Mouse (Mus musculus) cerebellum, adult 18-20 months (tissue): ENCODE measurements around the gene Elavl2.

Experiments used
- DNase-seq, 2 experiments: peaks; one replicate each; pipeline ENCODE4 v3.0.0; 2021

The Elavl2 gene

DNA sequence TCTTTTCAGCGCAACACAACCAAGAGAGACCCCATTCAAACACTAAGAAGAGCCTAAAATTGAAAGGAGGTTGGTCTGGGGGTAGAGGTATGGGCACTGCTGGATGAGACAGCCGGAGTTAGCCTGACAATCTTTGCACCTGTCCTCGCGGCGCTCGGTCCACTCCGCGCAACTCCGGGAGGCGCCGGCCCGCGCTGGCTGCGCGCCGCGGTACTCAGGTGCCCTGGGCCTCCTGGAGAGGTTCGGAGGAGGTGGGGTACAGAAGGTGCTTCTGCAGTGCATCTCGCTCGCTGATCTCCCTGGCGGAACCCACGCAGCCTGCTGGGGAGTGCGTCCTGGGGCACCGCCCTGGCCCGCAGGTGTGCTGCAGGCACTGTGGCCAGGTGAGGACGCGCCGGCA lies at the start of gene Elavl2:
Gene Elavl2, minus strand, starts transcription at position 363 of the 400 bp plus-strand sequence.
- no peak for DNase-seq

DNA sequence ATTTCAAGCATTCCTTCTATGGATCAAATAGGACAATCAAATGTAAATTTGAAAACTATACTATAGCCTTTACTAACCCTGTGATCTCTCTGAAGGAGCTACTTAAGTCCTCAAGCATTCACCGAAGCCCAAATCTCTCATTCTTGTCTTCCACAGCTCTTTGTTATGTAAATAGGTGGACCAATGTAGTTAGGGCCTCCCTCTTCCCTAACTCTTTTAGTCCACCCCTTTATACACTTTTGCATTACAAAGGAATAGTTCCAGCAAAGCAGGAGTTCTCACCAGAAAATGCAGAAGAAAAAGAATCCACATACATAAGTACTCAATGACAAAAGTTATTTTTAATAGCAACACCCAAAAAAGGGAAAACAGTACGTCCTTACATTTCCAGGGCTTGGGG lies 47.3 kb upstream of the Elavl2 start:
- no peak for DNase-seq

DNA sequence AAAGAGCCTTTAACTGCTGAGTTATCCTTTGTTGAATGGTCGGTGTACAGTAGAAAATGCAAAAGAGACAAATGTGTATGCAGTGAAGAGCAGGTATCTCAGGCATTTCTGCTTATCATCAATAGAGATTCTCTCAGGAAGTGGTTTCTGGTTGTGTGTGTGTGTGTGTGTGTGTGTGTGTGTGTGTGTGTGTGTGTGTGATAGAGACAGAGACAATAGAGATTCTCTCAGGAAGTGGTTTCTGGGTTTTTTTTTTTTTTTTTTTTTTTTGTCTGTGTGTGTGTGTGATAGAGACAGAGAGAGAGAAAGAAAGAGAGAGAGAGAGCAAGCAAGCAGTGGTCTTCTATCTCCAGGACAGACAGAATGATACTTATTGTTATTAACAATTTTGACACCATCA lies 15.0 kb upstream of the Elavl2 start:
- DNase-seq: no peak

DNA sequence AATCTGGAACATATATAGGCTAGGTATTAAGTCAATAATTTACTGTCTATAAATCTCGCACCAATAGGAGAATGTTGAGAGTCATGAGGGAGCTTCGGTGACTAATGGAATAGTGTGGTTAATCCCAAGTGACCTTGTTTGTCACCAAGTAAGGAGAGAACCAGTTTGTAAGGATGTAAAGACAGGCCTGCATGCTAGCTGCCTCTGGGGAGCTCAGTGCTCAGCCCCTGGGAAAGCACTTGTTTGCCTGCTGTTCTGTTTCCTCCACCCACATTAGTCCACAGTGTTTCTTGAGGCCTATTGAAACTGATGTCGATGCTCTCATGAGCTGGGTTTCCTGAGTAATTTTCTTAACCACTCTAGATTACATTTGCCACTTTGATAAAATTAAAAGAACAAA lies 4.5 kb upstream of the Elavl2 start:
- DNase-seq: no peak

DNA sequence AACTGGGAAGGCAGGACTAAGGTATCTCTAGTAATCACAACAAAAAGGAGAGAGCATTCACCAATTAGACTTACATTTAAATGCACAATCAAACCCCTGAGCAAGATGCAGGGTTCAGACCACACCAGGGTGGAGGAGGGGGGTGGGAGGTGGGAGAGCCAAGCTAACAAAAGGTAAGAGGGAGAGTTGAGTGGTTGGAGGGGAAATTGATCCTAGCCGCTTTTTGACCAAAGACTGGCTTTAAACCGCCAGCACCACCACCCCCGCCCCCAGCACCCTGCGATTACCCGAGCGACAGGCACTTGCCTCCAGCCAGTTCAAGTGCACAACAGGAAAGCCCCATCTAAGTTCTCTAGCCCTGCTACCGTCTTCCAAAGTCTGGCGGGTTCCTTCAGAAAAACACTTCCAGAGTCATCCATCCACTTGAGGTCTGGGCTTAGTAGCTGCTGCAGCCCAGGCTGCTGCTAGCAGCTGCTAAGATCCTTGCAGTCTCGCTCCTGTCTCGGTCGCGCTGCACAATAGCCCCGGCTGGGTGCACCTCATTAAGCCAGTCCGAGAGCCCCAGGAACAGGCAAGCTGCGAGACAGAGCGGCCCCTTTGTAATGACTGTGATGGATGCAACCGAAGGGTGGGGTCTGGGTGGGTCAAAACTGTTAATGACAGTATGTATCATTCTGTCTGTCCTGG lies 932 bp downstream of the Elavl2 start:
- no peak for DNase-seq

DNA sequence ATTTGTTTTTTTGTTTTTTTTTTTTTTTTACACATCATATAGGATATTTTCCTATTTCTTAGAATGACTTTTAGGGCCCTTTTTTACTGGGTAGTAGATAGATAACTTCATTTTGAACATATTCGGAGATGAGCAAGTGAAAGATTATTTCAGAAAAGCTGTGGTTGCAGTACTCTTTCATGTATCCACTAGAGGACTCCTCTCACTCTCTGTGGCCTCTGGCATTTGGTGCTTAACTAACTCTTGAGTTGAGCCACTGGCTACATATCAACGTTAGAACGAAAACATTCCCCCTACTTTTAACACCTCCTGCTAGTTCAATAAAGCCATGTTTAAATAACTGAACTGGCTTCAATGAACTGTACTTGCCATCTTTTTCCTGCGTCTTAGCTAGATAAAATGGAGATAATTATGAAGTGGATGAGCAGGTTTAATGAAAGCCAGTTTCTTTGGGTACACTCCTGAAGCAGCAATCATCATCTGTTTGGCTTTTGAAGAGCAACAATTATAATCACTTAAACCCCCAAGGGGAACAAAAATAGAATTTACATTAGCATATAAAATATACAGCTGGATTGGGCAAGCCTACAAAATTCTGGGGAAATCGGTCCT lies 8.5 kb downstream of the Elavl2 start:
- DNase-seq: no peak

DNA sequence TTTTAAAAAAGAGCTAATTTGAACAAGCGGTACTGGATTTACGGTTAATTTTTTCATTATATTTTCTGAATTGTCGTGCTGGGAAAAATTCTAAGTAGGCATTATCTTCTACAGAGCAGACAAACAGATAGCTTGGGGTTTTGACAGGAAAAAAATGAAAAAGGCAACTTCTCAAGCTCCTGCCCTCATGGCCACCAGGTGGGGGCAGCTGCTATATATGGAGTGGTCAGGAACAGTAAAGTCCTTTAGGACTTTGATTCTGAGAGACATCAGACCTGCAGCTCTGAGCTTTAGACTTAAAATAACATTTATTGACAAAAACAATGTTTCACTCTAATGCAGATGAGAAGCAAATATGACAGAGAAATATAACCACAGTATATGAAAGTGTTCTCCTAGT lies 12.9 kb downstream of the Elavl2 start:
- no peak for DNase-seq

DNA sequence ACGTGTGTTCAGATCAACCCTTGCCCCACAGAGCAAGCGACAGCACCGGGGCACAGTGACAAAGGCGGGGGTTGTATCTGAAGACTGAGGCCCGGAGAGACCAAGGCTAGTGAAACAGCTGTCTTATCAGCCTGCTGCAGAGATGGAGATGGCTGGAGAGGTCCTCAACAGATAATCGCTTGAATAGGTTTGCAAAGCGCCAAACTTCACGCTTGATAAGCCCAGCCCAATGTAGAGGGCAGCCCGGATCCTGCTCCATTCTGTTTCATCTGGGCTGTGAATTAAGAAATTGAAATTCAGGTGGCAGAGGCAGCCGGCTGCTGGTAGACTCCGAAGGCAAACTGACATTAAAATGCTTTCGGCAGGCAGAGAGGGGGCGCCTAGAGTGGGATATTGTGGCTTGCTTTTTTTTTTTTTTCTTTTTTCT lies 19.4 kb downstream of the Elavl2 start:
- no peak for DNase-seq

DNA sequence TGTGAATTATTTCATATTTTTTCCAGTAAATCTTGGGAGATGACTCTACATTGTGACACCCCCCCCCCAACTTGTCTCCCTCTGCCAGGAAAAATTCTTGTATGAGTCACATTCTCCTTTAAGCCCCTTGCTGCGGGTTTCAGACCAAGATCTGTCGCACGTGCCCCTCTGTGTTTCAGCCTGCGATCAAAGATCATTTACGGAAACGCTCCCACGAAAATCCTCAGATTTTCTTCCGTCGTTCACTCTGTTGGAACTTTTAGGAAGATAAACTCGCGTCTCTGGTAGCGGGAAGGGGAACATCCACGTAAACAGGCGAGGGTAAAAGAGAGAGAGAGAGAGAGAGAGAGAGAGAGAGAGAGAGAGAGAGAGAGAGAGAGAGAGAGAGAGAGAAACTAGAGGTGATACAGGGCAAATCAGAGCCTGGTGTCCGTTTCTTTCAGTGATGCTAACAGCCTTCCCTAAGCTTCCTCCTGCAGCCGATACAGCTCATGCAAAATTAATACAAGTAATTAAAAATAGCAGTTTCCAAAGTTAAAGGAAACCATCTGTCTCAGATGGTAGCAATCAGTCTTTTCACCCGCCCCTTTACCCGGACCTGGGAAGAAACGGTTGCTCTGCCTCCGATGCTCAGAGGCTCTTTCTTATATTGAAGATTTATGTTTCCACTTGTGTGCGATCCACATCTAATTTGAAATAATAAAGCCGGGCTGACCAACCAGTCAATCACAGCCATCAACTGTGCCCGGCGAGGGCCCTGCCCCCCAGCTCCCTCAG lies 20.1 kb downstream of the Elavl2 start:
- DNase-seq: no peak

DNA sequence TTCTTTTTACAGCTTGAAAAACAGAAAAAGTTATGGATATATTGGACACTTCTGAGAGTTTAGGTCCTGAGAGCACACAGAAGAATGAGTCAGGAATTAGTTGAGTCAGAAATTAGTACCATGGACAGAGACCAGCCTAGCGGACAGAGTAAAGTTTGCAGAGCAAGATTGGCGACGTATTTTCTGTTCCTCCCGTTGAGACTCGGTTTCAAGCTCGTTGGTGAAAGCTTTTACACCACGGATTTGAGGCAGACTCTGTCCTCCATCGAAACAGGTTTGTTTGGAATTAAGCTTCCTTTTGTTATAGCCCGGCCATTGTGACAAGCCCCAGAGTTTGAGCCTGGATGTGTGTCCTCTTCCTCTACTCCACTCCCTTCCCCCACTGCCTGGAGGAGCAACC lies 21.0 kb downstream of the Elavl2 start:
- DNase-seq: no peak

DNA sequence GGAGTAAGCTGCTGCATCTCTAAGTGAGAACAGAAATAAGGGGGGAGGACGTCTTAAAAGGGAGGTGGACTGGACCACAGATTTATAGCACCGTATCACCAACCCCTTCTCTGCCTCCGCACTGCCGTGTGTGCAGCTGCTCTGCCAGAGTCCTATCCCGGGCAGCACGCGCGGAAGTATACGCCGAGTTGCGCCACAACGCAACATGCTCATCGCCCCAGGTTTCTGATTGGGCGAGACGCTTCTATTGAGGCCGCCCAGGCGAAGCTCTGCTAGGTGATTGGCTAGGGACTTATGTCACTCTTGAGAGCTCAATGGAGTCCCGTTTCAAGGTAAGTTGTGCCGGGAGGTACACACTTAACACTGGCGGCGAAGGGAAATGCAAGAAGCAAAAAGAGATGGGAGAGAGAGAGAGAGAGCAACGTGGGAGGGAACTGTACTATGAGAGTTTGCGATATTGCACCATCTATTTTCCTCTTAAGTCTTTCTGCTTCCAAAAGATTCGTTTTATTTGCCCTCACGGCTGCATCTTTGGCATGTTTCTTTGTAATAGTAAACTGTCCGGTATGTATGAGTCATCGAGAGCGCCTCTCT lies 24.2 kb downstream of the Elavl2 start:
- DNase-seq: peak; percentile 93 to 97

DNA sequence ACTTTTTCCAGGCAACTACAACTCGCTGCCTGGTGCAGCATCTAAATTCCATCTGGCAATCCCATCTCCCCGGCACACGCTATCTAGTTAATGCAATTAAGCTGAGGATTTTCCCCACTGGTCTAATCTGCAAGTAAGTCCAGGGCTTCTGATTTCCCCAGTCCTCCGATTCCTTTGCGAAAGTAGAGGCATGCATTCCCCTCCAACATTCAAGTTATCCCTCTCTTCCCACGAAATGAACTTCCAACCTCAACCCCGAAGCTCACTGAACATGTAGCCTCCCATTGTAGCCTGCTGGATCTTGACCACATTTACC lies 25.3 kb downstream of the Elavl2 start:
- no peak for DNase-seq

DNA sequence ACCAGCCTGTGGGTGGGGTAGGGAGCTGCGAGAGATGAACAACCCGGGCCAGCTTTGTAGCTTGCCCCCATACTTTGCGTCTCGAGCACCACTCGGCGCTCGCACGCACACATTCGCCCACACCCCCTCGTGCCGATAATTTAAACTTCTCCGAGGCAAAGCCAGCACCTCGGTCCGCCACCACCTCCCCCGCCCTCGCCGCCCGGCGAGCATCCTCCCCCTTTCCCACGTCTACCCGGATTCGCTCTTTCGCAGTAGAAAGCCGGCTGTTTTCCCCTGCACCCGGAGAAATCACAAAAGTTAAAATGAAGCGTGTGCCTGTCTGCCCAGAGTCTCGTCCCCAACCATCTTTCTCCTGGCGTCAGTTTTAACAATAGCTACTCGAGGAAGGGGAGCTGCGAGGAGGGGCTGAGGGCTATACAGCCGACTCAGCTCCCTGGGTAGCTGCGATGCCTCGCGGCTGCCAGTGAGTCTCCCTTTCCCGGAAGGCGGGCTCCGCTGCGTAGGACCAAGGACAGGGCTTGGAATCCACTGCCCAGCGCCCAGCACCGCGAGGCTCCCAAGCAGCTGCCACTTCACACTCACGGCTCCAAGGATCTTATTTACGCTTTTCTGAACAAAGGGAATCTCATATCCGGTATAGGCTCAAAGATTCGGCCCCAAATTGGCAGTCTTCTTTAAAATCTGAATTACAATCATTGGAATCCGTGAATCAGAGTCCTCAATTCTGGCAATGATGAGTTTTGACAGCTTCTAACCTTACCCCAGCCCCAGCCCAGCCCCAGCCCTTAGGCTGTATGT lies 25.8 kb downstream of the Elavl2 start:
- peak; percentile 42 to 58 for DNase-seq

DNA sequence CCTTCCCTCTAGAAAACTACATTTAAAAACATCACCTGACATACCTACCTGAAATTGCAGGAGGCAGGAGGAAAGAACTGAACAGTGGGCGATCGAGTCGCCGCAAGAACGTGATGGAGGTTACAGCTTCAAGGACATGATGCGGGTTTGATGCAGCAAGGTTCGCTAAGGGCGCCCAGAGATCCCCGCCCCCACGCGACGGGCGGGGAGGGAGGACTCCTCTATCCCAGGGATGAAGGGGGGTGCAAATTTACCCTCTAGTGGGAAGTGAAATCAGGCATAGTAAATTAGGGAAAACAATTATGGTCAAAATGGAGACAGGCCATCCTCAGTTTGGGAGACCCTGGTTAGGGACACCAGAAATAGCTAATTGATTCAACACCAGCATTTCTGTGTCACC lies 27.7 kb downstream of the Elavl2 start:
- peak in 1 of 2 experiments; percentile 4 for DNase-seq

DNA sequence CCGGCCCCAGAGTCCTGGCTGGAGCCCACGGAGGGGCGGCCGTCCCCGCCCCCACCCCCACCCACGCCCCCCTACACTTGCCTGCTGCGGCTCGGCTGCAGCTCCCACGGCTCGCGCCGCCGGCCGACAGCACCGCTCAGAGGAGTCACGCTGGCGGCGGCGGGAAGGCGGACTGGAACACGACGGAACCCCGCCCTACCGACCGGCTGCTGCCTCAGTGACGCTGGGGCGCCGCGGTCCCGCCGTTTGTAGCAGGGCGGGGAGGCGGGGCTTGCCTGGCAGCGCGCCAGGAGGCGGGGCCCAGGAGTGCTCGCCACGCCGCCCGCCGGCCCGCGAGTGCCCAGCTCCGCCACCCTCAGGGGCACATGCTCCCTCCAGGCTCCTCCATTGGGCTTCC lies 28.8 kb downstream of the Elavl2 start:
- DNase-seq: peak; percentile 63 to 81

DNA sequence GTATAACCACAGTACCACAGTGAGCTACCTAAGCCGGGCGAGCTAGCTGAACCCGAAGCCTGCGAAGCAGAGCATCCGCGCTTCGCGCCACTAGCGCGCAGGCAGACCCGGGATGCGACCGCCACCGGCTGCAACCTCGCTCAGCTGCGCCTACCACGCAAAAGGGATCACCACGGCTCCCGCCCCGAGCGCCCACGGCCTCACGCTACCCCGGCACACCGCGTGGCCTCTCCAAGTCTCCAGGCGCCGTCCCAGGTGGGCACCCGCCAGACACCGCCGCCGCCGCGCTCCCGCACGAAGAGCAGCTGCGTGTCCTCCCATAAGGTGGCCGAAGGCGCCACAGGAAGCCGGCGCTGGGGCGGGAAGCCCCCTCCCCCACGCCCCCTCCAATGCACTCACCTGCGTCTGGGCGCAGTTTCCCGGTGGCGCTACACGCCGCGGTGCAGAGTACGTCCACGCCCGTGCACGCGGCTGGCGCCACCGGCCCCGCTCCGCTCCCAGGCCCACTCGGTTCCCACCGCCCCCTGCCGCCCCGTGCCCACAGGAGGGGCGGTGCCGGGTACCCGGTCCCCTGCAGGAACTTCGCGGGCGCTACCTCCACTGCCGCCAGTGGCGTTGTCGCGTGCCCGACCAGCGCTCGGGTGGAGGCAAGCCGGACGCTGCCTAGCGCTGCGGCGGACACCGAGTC lies 29.3 kb downstream of the Elavl2 start:
- peak; percentile 39 to 59 for DNase-seq

DNA sequence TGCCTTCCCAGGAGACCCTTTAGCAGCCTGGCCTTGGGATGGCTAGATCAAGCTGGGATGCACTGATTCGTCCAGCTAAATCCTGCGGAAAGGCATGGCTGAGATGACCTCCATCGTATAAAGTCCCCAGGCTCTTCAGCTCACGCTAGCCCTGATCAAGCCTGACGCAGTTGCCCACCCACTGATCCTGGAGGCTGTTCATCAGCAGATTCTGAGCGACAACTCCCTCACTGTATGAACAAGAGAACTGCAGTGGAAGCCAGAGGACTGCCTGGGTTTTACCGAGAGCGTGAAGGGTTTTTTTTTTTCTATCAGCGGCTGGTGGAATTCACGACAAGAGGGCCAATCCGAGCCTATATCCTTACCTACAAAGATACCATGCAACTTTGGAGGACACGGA lies 35.3 kb downstream of the Elavl2 start:
- no peak for DNase-seq

DNA sequence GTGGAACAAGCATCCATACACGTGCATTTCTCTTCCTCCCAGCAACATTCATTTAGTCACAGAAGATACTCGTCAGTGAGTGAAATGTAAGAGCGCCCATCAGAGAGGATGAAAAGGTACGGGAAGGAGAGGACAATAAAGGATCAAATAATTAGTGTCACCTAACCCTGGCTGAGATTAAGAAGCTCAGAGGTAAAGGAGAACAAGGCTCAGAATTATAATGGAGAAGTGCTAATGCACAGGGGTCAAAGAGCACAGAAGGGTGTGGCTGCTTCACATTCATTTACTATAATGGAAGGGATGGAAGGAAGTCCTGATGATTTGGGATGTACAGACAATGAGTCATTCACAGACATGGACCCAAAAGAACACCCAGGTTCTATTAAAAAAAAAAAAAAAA lies 36.6 kb downstream of the Elavl2 start:
- no peak for DNase-seq

DNA sequence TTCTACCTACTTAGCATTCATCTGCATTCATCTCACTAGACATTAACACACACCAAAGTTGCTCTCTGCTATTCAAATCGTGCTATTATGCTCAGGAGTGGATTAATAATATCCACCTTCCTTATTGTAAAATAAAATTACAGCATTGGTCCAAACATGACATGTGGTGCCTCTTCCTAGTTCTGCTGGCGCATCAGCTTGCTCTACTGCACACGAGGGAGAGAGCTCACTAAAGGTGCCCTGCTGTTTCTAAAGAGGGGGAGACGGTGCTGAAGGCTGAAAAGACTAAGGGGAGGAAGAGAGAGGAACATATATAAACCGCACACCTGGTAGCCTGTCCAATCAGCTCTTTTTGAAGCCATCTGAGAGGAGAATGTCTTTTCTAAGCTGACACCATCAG lies 38.1 kb downstream of the Elavl2 start:
- no peak for DNase-seq

DNA sequence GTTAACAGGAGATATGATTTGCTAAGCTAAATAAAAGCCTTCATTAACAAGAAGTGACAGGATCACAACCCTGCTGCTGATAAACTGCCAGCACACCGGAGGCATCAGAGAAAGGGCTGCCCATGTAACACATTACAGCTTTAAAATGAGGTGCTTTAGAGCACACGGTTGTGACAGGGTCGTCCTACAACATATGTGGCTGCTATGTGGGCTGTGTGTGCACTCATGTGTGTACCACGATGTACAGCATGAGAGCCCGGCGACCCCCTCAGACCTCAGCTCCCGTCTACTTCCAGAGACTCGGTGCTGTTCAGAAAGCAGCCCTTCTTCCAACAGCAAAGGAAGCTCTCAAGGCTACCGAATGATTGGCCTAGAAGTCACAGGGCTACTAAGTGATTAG lies 47.4 kb downstream of the Elavl2 start:
- no peak for DNase-seq

DNA sequence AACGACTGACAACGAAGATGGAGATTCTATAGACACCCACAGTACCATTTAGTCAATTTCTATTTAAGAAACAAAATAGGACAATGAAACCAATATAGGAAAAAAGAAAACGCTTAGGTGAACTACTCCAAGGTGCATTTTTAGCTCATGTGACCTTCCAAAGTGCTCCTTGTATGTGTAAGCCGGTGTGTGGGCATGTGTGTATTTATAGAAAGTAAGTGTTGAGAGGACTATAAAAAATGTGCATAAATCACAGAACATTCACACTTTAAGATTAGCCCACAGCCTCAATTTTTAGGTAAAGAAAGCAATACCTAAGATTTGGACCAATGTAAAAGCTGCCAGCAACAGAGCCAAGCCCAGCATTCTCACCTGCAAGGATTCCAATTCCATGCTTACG lies 51.0 kb downstream of the Elavl2 start:
- DNase-seq: no peak

DNA sequence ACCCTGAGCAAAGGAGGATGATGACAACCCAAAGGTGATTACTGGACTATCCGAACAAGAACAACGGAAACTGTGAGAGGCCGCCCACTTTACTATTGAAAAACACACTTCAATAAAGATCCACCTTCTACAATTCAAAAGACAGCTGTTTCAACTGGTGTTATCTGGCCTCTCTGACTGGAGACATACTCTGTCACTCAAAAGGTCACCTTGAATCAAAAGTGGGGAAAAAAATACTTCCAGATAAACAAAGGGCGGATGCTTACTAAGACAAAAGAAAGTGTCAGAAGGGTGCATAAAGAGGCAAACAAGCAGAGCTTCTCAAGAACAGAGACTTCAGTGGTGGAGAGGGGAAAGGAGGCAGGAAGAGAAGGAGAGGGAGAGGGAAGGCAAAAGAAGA lies 66.4 kb downstream of the Elavl2 start:
- DNase-seq: no peak

DNA sequence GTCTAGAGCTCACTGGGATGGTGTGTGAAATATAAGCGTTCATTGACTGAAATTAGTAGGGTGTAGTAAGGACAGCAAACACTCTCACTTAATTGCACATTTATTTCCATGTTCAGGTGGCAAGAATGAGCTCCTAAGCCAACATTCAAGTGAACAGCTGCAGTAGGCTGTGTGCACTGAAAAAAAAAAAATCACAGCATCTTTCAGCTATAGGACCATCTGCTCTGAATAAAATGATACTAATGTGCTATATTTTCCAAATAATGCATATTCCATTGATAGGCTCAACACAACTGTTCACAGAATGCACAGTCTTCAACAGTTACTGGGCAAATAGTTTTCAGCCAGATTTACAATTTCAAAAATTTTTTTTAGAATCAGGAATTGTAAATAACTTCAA lies 89.8 kb downstream of the Elavl2 start:
- no peak for DNase-seq
